Comparison of ENCODE assay signal across 8 mouse cellular contexts in the genomic region with DNA sequence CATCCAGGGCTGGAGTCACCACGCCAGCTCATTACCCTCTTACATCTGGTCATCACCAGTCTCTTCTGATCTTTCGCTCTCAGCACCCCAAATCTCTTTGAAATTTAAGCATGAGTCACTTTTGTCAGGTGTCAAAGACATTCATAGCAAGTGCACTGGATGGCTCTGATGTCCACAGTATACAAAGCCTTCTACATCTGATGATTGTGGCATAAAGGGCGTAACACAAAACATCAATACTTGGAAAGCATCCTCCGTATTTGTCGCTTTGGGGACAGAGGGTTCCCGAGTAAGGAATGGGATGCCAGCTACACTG. TPM values are rescaled to one million over a fixed set of nuclear protein-coding genes. Genes with fewer than 3 reads are reported as not detected.
A peak's percentile ranks its signal among the peaks of the same experiment; 100 is the strongest.
DNase-seq lines count a peak whose midpoint lies in the region; ATAC-seq and TF ChIP-seq lines count a peak whose summit lies in the region.

No protein-coding gene starts in this region.

- peaks cover 12% of the 10 kb centered on the region for H3K36me3 ChIP-seq in embryonic facial prominence, embryonic 10.5 days (replicated peaks)
- H3K36me3 ChIP-seq in intestine, embryonic 16.5 days (ENCODE audit: control insufficient read depth, insufficient read depth, low read length), result no peaks in the 10 kb centered on the region
- H3K36me3 ChIP-seq in neural tube, embryonic 13.5 days, result no peaks in the 10 kb centered on the region

- intact Hi-C loops in left cerebral cortex, adult 2 months (cut with DNase I), result no loop called here
- intact Hi-C loops in left cerebral cortex, postnatal 36 days (cut with DNase I), result no loop called here

- TF ChIP-seq CTCF in left cerebral cortex, adult 2 months (IDR thresholded peaks at IDR 0.05), result no peak

- no peaks in the 10 kb centered on the region for H3K9me3 ChIP-seq in embryonic facial prominence, embryonic 10.5 days
- H3K9me3 ChIP-seq in intestine, embryonic 16.5 days (ENCODE audit: control insufficient read depth, low read length), result no peaks in the 10 kb centered on the region
- no peaks in the 10 kb centered on the region for H3K9me3 ChIP-seq in neural tube, embryonic 13.5 days

- 28% methylated on average over 6 of the region's 6 CpGs for WGBS in embryonic facial prominence, embryonic 10.5 days
- 30% methylated on average over 6 of the region's 6 CpGs for WGBS in intestine, embryonic 16.5 days
- WGBS in neural tube, embryonic 13.5 days, result 21% methylated on average over 6 of the region's 6 CpGs

- no peak for ATAC-seq in intestine, embryonic 16.5 days
- ATAC-seq in neural tube, embryonic 13.5 days (ENCODE audit: low read depth), result no peak

- DNase-seq in left cerebral cortex, adult 2 months (ENCODE audit: extremely low spot score in 1 of 2, low spot score in 2 of 2), result no peak
- DNase-seq in left cerebral cortex, postnatal 36 days (ENCODE audit: low spot score in 2 of 2), result no peak
- no peak for DNase-seq in embryonic facial prominence, embryonic 10.5 days (ENCODE audit: low spot score)
- no peak for DNase-seq in urinary bladder, postnatal 4 days (ENCODE audit: low spot score in 2 of 2)
- DNase-seq in retina, postnatal 1 day, result no peak
- DNase-seq in right cerebral cortex, postnatal 4 days, result no peak

- no peaks in the 10 kb centered on the region for H3K27me3 ChIP-seq in embryonic facial prominence, embryonic 10.5 days (replicated peaks; ENCODE audit: low read depth, poor library complexity, severe bottlenecking)
- H3K27me3 ChIP-seq in intestine, embryonic 16.5 days (replicated peaks; ENCODE audit: control insufficient read depth, insufficient read depth, low read length), result no peaks in the 10 kb centered on the region
- no peaks in the 10 kb centered on the region for H3K27me3 ChIP-seq in neural tube, embryonic 13.5 days

- peaks cover 36% of the 10 kb centered on the region for H3K4me1 ChIP-seq in embryonic facial prominence, embryonic 10.5 days
- peaks cover 25% of the 10 kb centered on the region for H3K4me1 ChIP-seq in intestine, embryonic 16.5 days (ENCODE audit: control insufficient read depth, insufficient read depth, low read length)
- H3K4me1 ChIP-seq in neural tube, embryonic 13.5 days (replicated peaks), result peaks cover 53% of the 10 kb centered on the region

- peak overlapping the region; percentile 90 for H3K4me2 ChIP-seq in intestine, embryonic 16.5 days (ENCODE audit: low read depth, low read length)
- peak overlapping the region; percentile 91 for H3K4me2 ChIP-seq in neural tube, embryonic 13.5 days

- H3K9ac ChIP-seq in intestine, embryonic 16.5 days (ENCODE audit: low read depth, low read length), result peak overlapping the region; percentile 90
- H3K9ac ChIP-seq in neural tube, embryonic 13.5 days, result peak overlapping the region; percentile 95

- peak overlapping the region; percentile 91 for H3K27ac ChIP-seq in left cerebral cortex, adult 2 months
- H3K27ac ChIP-seq in embryonic facial prominence, embryonic 10.5 days (replicated peaks), result peak overlapping the region; percentile 90; the same call in 1 of the 2 replicates
- peak overlapping the region; percentile 68 for H3K27ac ChIP-seq in intestine, embryonic 16.5 days (ENCODE audit: low read length)
- peak overlapping the region; percentile 86 for H3K27ac ChIP-seq in neural tube, embryonic 13.5 days (replicated peaks)

- peak overlapping the region; percentile 89 for H3K4me3 ChIP-seq in left cerebral cortex, adult 2 months
- peak overlapping the region; percentile 93 for H3K4me3 ChIP-seq in embryonic facial prominence, embryonic 10.5 days
- peak overlapping the region; percentile 72 for H3K4me3 ChIP-seq in intestine, embryonic 16.5 days (ENCODE audit: low read length)
- peak overlapping the region; percentile 65 for H3K4me3 ChIP-seq in neural tube, embryonic 13.5 days

RNA-seq across cellular contexts. Expression of gene Dirc2, which starts 0.7 kb away (rescaled TPM):
- total RNA-seq in left cerebral cortex, adult 2 months (2021), result 10 to 100 TPM; 61.3 to 67.1 TPM
- 10 to 100 TPM; 64.1 to 74.7 TPM for total RNA-seq in left cerebral cortex, postnatal 36 days (2021)
- 11.1 and 12.0 TPM in 2 replicates for polyA plus RNA-seq in embryonic facial prominence, embryonic 10.5 days (2016; fragmentation: Nextera tagmentation; extraction: Ambion mirVana)
- 7.8 and 11.8 TPM in 2 replicates for polyA plus RNA-seq in intestine, embryonic 16.5 days (2015; fragmentation: Nextera tagmentation; extraction: Ambion mirVana)
- 30.6 and 33.7 TPM in 2 replicates for polyA plus RNA-seq in neural tube, embryonic 13.5 days (2015; fragmentation: Nextera tagmentation; extraction: Ambion mirVana)

RNA-seq across cellular contexts. Expression of gene Hspbap1, which starts 1.7 kb away (rescaled TPM):
- 1 to 10 TPM; 6.7 to 7.6 TPM for total RNA-seq in left cerebral cortex, adult 2 months (2021)
- total RNA-seq in left cerebral cortex, postnatal 36 days (2021), result 1 to 10 TPM; 6.1 to 7.1 TPM
- 30.2 and 31.7 TPM in 2 replicates for polyA plus RNA-seq in embryonic facial prominence, embryonic 10.5 days (2016; fragmentation: Nextera tagmentation; extraction: Ambion mirVana)
- 14.6 and 15.9 TPM in 2 replicates for polyA plus RNA-seq in intestine, embryonic 16.5 days (2015; fragmentation: Nextera tagmentation; extraction: Ambion mirVana)
- 18.2 and 18.3 TPM in 2 replicates for polyA plus RNA-seq in neural tube, embryonic 13.5 days (2015; fragmentation: Nextera tagmentation; extraction: Ambion mirVana)
